Mouse (Mus musculus) liver, postnatal 0 days (tissue): ENCODE measurements around the gene Rbm47. TPM values are rescaled to one million over a fixed set of nuclear protein-coding genes. Genes with fewer than 3 reads are reported as not detected.
A peak's percentile ranks its signal among the peaks of the same experiment; 100 is the strongest.

Experiments
- ATAC-seq: fragments of 200-750 bp; cut with Nextera tagmentation; 2 replicates; pipeline ENCODE4 v1.8.0; 2017; ENCODE audit warnings: mild to moderate bottlenecking, moderate library complexity
- DNase-seq: peaks from one replicate; pipeline ENCODE4 v3.0.0-alpha.2; 2016
- H3K27ac ChIP-seq: fragments of 300-500 bp; sonication (generic); 2 replicates; pipeline ENCODE4 v1.5.1; 2014; ENCODE audit warnings: antibody characterized with exemption, moderate library complexity, mild to moderate bottlenecking, low read depth
- H3K27me3 ChIP-seq: fragments of 300-500 bp; sonication (generic); 2 replicates; pipeline ENCODE4 v1.6.1; 2014; ENCODE audit warnings: low read length, control low read depth, mixed read lengths; ENCODE audit not compliant: insufficient read depth
- H3K36me3 ChIP-seq: fragments of 300-500 bp; sonication (generic); replicated peaks from 2 replicates; pipeline ENCODE4 v1.6.1; 2014; ENCODE audit warnings: mild to moderate bottlenecking, control low read depth, low read length, moderate library complexity, mixed read lengths; ENCODE audit not compliant: insufficient read depth
- H3K4me1 ChIP-seq: fragments of 300-500 bp; sonication (generic); 2 replicates; pipeline ENCODE4 v1.6.1; 2014; ENCODE audit warnings: antibody characterized with exemption, mild to moderate bottlenecking, control low read depth; ENCODE audit not compliant: insufficient read depth
- H3K4me2 ChIP-seq: fragments of 300-500 bp; sonication (generic); 2 replicates; pipeline ENCODE4 v1.6.1; 2014; ENCODE audit warnings: low read depth, mild to moderate bottlenecking, low read length, moderate library complexity, mixed read lengths
- H3K4me3 ChIP-seq: fragments of 300-500 bp; sonication (generic); 2 replicates; pipeline ENCODE4 v1.5.1; 2014; ENCODE audit warnings: low read depth, low read length
- H3K9ac ChIP-seq: fragments of 300-500 bp; sonication (generic); replicated peaks from 2 replicates; pipeline ENCODE4 v1.6.1; 2014; ENCODE audit warnings: mild to moderate bottlenecking, moderate library complexity
- H3K9me3 ChIP-seq: fragments of 300-500 bp; sonication (generic); 2 replicates; pipeline ENCODE4 v1.6.1; 2016; ENCODE audit warnings: mild to moderate bottlenecking, control low read depth, low read length, mixed read lengths
- CTCF ChIP-seq: sonication (generic); IDR thresholded peaks from 2 replicates; pipeline ENCODE4 v1.5.1; 2016; ENCODE audit warnings: antibody characterized with exemption, low read depth
- EP300 ChIP-seq: IDR thresholded peaks from 2 replicates; pipeline ENCODE4 v1.6.1; 2016; ENCODE audit warnings: antibody characterized with exemption, low read depth, mild to moderate bottlenecking
- WGBS: fragments of 180-500 bp; shearing (Covaris S2); extraction: QIAGEN DNeasy Blood & Tissue Kit; methylation state at CpG from one replicate; pipeline ENCODE4 v1.1.7; 2014; ENCODE audit not compliant: insufficient replicate concordance; 5-methylcytosine and 5-hydroxymethylcytosine counted together
- polyA plus RNA-seq: library from polyadenylated mRNA; unstranded; fragments of >200 nt; fragmentation: Nextera tagmentation; extraction: Ambion mirVana; gene quantifications from 2 replicates; pipeline ENCODE4 v1.2.1, GENCODE M21; 2015

Rbm47 gene
- polyA plus RNA-seq, 1 experiment from 2014 or later: 22.8 TPM

DNA sequence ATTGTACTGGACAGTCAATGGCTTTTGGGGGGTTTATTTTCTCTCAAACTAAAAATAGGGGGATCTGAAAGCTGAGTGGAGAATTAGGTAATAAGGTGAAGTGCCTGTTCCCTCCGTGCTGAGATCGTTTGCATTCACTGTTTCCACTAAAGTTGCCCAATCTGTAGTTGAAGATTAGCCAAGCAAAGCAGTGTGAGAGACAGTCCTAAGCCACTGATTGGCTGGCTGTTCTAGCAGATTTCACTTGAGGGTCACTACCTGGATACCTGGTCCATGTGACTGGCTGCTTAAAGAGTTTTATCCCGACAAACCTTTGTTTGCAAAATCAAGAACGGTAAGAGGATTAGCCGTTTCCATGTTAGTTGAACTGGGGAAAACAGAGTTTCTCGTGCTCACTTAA, 58.7 kb downstream of the Rbm47 start:
- WGBS: 47% methylated on average over 6 of the region's 6 CpGs
- DNase-seq (no peak), ATAC-seq (peak; percentile 94)
- H3K9ac ChIP-seq: no peak overlapping the region
- no peak for TF ChIP-seq CTCF
- TF ChIP-seq EP300: peak; percentile 51; the same call in 1 of the 2 replicates
- no peaks in the 10 kb centered on the region for H3K9me3 ChIP-seq
- H3K27me3 ChIP-seq: no peaks in the 10 kb centered on the region
- H3K36me3 ChIP-seq: no peaks in the 10 kb centered on the region
- no peak overlapping the region for H3K4me3 ChIP-seq
- H3K27ac ChIP-seq: peak overlapping the region; percentile 77
- peak overlapping the region; percentile 52 for H3K4me2 ChIP-seq
- peaks cover 13% of the 10 kb centered on the region for H3K4me1 ChIP-seq

DNA sequence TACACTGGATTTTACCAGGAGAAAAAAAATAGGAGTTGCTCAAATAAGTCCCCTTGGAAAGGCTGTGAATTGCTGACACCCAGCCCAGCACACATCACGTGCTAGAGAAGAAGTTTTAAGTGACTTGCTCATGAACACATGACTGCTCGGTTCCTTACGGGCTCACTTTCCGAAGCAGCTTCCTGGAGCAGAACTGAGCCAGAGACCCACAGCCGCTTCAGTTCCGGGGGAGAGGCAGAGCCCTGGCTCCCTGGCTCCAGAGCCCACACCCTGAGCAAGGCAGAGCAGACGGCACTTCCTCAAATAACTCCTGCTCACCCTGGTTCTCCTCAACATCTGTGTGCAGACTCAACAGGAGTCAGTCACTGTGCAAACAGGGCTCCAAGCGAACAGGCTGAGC, 60.9 kb downstream of the Rbm47 start:
- Histone ChIP-seq H3K4me2 (no peak overlapping the region), H3K4me3 (no peak overlapping the region), H3K36me3 (no peaks in the 10 kb centered on the region), H3K4me1 (peaks cover 18% of the 10 kb centered on the region), H3K27ac (no peak overlapping the region), H3K27me3 (no peaks in the 10 kb centered on the region), H3K9me3 (no peaks in the 10 kb centered on the region), H3K9ac (no peak overlapping the region)
- DNase-seq (peak; percentile 53), ATAC-seq (peak; percentile 33; the same call in 1 of the 2 replicates)
- WGBS: 18% methylated on average over 8 of the region's 8 CpGs
- TF ChIP-seq EP300 (no peak), CTCF (no peak)

DNA sequence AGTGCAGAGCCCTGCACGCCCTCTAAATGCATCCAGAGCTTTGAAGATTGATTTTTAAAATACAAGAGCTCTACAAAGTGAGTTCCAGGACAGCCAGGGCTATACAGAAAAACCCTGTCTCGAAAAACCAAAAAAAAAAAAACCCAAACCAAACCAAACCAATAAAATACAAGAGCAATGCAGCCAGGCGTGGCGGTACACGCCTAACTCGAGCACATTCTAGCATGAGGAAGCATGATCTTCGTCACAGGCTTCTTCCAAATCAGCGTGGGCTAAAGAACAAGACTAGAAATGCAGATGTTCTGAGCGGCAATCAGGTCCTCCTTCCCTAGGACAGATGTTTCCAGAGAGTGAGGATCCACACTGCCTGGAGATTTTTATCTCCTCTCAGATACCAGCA, 66.5 kb downstream of the Rbm47 start:
- peak overlapping the region; percentile 13 for H3K27ac ChIP-seq
- H3K9ac ChIP-seq: no peak overlapping the region
- TF ChIP-seq EP300 (no peak), CTCF (no peak)

DNA sequence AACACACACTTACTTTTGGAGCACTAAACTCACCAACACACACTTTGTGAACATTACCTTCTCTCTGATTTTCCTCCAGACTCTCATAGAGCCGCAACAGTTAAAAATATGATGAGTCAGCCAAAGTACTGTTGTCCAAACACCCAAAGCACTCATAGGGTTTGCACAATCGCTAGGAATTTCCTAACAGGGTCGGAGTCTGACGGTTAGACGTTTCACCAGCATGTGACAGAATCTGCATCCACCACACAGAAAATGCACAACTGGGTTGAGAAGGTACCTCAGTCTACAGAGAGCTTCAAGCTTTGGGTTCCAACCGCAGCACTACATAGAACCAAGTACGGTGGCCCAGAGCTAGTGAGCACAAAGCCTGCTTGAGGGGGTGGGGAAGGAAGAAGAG, 67.0 kb downstream of the Rbm47 start:
- Histone ChIP-seq H3K36me3 (no peaks in the 10 kb centered on the region), H3K4me3 (no peak overlapping the region), H3K9me3 (no peaks in the 10 kb centered on the region), H3K4me2 (no peak overlapping the region), H3K9ac (no peak overlapping the region), H3K4me1 (peaks cover 16% of the 10 kb centered on the region; the same call in 1 of the 2 replicates), H3K27ac (peak overlapping the region; percentile 13), H3K27me3 (no peaks in the 10 kb centered on the region)
- DNase-seq (peak; percentile 57), ATAC-seq (peak; percentile 74)
- WGBS: 29% methylated on average over 7 of the region's 7 CpGs
- no peak for TF ChIP-seq CTCF
- peak; percentile 71 for TF ChIP-seq EP300

More for the DNA sequence above, 66.5 kb downstream of the Rbm47 start:
- 56% methylated on average over 9 of the region's 9 CpGs for WGBS
- H3K4me1 ChIP-seq: peaks cover 17% of the 10 kb centered on the region; the same call in 1 of the 2 replicates
- DNase-seq (no peak), ATAC-seq (no peak)
- no peaks in the 10 kb centered on the region for H3K36me3 ChIP-seq
- no peaks in the 10 kb centered on the region for H3K27me3 ChIP-seq
- no peaks in the 10 kb centered on the region for H3K9me3 ChIP-seq
- H3K4me2 ChIP-seq: no peak overlapping the region
- H3K4me3 ChIP-seq: no peak overlapping the region

DNA sequence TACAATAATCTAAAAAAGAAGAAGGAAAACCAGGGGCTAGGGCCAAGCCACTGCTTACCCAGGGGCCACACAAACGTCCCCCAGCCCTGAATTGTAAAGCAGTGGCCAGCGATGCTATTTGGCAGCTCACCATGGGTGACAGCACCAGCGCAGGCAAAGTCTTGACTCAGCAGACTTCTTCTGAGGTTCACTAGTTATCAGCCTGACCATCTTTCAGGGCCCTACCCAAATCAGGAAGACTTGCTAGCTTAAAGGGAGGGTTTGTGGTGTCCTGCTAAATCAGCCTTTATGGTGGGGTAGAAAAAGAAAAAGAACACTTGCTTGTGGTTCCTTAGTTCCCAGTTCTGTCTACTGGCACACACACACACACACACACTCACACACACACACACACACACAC, 67.6 kb downstream of the Rbm47 start:
- Histone ChIP-seq H3K9ac (no peak overlapping the region), H3K36me3 (no peaks in the 10 kb centered on the region), H3K27me3 (no peaks in the 10 kb centered on the region), H3K9me3 (no peaks in the 10 kb centered on the region), H3K4me1 (peaks cover 15% of the 10 kb centered on the region; the same call in 1 of the 2 replicates), H3K4me2 (no peak overlapping the region), H3K4me3 (no peak overlapping the region), H3K27ac (peak overlapping the region; percentile 16; the same call in 1 of the 2 replicates)
- DNase-seq (no peak), ATAC-seq (peak; percentile 28; the same call in 1 of the 2 replicates)
- 36% methylated on average over 3 of the region's 3 CpGs for WGBS
- TF ChIP-seq EP300: no peak
- TF ChIP-seq CTCF: no peak

DNA sequence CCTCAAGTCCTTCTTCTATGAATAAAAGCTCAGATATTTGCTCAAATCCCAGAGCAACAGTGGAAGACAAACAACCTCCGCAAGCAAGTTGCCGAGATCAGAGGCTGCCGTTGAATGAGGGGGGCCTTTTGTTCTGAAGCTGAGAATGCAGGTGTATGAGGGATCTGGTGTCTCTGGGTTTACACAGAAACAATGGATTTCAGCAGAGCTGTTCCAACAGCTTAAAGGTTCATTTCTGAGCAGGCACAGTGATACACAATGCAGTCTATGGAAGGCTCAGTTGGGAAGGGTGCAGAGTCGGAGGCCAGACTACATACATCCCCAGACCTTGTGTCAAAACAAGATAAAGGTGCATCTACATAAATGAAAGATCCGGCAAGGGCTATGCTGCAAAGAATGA, 69.5 kb downstream of the Rbm47 start:
- no peak overlapping the region for H3K4me2 ChIP-seq
- no peak overlapping the region for H3K9ac ChIP-seq
- H3K27ac ChIP-seq: no peak overlapping the region
- DNase-seq: no peak
- TF ChIP-seq CTCF (no peak), EP300 (no peak)
- H3K27me3 ChIP-seq: no peaks in the 10 kb centered on the region
- 66% methylated on average over 5 of the region's 5 CpGs for WGBS
- no peaks in the 10 kb centered on the region for H3K36me3 ChIP-seq
- H3K9me3 ChIP-seq: no peaks in the 10 kb centered on the region
- ATAC-seq: no peak
- H3K4me3 ChIP-seq: no peak overlapping the region
- H3K4me1 ChIP-seq: peaks cover 15% of the 10 kb centered on the region

DNA sequence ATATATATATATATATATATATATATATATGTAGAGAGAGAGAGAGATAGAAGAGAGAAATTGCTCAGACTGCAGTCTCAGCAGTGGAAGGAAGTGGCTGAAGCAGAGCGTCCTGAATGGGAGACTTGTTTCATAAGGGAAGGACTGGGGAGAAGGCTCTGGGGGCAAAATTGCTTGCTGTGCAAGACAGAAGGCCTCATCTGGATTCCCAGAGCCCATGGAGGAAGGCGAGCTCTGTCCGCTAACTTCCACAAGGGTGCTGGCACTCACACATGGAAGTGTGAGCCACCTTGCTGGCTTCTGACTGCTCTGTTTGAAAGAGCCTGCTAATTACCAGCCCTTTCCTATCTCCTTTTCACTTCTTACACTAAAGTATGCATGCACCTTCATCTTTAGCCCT, 70.1 kb downstream of the Rbm47 start:
- no peak for ATAC-seq

More for the DNA sequence above, 70.1 kb downstream of the Rbm47 start:
- no peaks in the 10 kb centered on the region for H3K9me3 ChIP-seq
- no peaks in the 10 kb centered on the region for H3K27me3 ChIP-seq
- H3K4me3 ChIP-seq: no peak overlapping the region
- no peak for TF ChIP-seq EP300
- no peaks in the 10 kb centered on the region for H3K36me3 ChIP-seq
- no peak for DNase-seq
- WGBS: 62% methylated on average over 3 of the region's 3 CpGs
- no peak overlapping the region for H3K4me2 ChIP-seq
- no peak overlapping the region for H3K27ac ChIP-seq
- no peak overlapping the region for H3K9ac ChIP-seq
- peaks cover 19% of the 10 kb centered on the region for H3K4me1 ChIP-seq
